Mouse (Mus musculus): ENCODE measurements around the gene Ppp2r5a. TPM values are rescaled to one million over a fixed set of nuclear protein-coding genes. Genes with fewer than 3 reads are reported as not detected.
A peak's percentile ranks its signal among the peaks of the same experiment; 100 is the strongest.

The Ppp2r5a gene
- total and polyA plus RNA-seq, 2 experiments from 2014 or later = 10.6 to 63.2 TPM

DNA sequence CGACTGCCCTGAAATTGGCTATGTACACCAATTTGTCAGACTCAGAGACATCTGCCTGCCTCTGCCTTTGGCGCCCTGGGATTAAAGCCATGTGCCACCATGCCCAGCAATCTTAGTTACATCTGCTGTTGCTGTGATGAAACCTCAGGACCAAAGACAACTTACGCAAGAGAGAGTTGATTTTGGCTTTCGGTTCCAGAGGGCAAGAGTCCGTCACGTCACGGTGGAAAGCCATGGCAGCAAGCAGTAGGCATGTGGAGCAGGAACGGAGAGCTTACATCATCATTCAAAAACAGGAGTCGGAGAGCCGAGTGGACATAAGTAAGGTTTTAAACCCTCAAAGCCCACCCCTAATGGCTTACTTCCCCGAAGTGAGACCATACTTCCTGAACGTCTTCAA, 42.3 kb upstream of the Ppp2r5a start:
- H3K4me3 ChIP-seq (ENCODE audit: low read depth, low read length) = no peak overlapping the region
- H3K36me3 ChIP-seq (ENCODE audit: insufficient read depth, low read length) = no peaks in the 10 kb centered on the region
- no peaks in the 10 kb centered on the region for H3K9me3 ChIP-seq (ENCODE audit: low read length)
- no peak for TF ChIP-seq CTCF (IDR thresholded peaks at IDR 0.05)
- DNase-seq (ENCODE audit: low spot score) = no peak
- H3K27me3 ChIP-seq (ENCODE audit: insufficient read depth, low read length) = no peaks in the 10 kb centered on the region
- no peak for ATAC-seq (ENCODE audit: low FRiP score)
- no peaks in the 10 kb centered on the region for H3K4me1 ChIP-seq (ENCODE audit: insufficient read depth, low read length)
- WGBS = 89% methylated on average over 12 of the region's 12 CpGs
- no peak overlapping the region for H3K4me2 ChIP-seq (ENCODE audit: low read depth, low read length, poor library complexity, severe bottlenecking)
- no peak overlapping the region for H3K27ac ChIP-seq (ENCODE audit: low read depth, low read length)
- H3K9ac ChIP-seq (replicated peaks; ENCODE audit: low read length, poor library complexity, severe bottlenecking) = no peak overlapping the region

DNA sequence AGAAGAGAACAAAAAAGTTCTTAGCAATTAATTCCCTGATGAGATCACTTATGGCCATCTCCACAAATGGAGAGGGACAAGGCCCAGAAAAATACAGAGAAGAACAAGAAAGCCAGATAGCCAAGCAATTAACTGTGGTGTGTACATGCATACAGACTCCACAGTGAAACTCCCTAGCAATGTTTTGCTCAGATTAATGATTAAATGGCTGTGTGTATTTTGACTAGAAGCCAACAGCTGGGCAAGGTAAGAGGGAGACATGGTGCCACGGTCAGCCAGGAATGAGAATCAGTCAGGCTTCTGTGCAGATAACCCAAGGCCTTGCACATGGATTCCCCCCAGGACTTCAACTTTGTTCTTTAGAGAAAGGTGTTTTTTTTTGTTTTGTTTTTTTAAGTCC, 41.4 kb upstream of the Ppp2r5a start:
- no peak for TF ChIP-seq CTCF (IDR thresholded peaks at IDR 0.05)
- Histone ChIP-seq H3K4me2 (ENCODE audit: low read depth, low read length, poor library complexity, severe bottlenecking) (no peak overlapping the region), H3K9me3 (ENCODE audit: low read length) (no peaks in the 10 kb centered on the region), H3K4me1 (ENCODE audit: insufficient read depth, low read length) (no peaks in the 10 kb centered on the region), H3K4me3 (ENCODE audit: low read depth, low read length) (no peak overlapping the region), H3K36me3 (ENCODE audit: insufficient read depth, low read length) (no peaks in the 10 kb centered on the region), H3K27ac (ENCODE audit: low read depth, low read length) (no peak overlapping the region), H3K27me3 (ENCODE audit: insufficient read depth, low read length) (no peaks in the 10 kb centered on the region), H3K9ac (replicated peaks; ENCODE audit: low read length, poor library complexity, severe bottlenecking) (no peak overlapping the region)
- ATAC-seq (ENCODE audit: low FRiP score) (no peak), DNase-seq (ENCODE audit: low spot score) (no peak)
- WGBS = 70% methylated on average over 1 of the region's 1 CpGs

DNA sequence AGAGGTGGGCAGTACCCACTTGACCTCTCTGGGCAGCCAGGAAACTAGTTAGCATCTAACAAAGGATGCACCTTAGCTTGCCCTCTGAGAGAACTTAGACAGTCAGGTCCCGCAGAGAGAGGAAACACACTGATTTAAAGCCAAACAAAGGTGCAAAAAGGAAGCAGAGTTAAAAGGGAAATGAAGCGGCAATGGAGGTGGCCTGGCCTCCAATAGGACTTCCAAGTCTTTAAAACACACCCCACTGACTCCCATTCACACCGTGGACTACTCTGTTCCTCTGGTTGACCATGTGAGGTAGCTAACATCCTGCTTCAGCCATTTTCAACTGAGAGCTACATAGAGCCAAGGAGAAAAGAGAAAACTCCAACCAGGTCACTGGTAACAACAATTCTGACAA, 35.9 kb upstream of the Ppp2r5a start:
- TF ChIP-seq CTCF (IDR thresholded peaks at IDR 0.05) = no peak
- no peaks in the 10 kb centered on the region for H3K36me3 ChIP-seq (ENCODE audit: insufficient read depth, low read length)
- 76% methylated on average over 3 of the region's 3 CpGs for WGBS
- ATAC-seq (ENCODE audit: low FRiP score) (no peak), DNase-seq (ENCODE audit: low spot score) (no peak)
- H3K9me3 ChIP-seq (ENCODE audit: low read length) = no peaks in the 10 kb centered on the region
- H3K4me3 ChIP-seq (ENCODE audit: low read depth, low read length) = no peak overlapping the region
- H3K27me3 ChIP-seq (ENCODE audit: insufficient read depth, low read length) = no peaks in the 10 kb centered on the region
- no peak overlapping the region for H3K27ac ChIP-seq (ENCODE audit: low read depth, low read length)
- no peak overlapping the region for H3K4me2 ChIP-seq (ENCODE audit: low read depth, low read length, poor library complexity, severe bottlenecking)
- H3K9ac ChIP-seq (replicated peaks; ENCODE audit: low read length, poor library complexity, severe bottlenecking) = no peak overlapping the region
- H3K4me1 ChIP-seq (ENCODE audit: insufficient read depth, low read length) = peaks cover 3% of the 10 kb centered on the region; the same call in 1 of the 2 replicates

DNA sequence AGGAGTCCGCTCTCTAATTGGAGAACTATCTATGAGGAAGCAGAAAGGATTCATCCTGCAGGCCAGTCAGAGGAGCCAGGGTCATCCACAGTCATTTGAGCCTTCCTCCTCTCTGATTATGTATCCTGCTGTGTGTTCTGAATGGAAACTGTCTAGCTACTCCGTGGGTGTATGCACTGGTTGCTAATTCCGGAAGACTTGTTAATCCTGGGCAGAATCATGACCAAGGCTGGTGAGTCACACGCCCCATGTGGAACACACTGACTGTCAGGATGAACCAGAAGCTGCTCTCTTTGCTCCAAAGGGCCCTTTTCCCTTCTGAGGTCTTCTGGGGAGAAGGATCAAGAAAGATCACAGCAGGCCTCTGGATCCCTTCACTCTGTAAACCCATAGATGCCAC, 35.5 kb upstream of the Ppp2r5a start:
- no peak overlapping the region for H3K4me2 ChIP-seq (ENCODE audit: low read depth, low read length, poor library complexity, severe bottlenecking)
- no peak overlapping the region for H3K9ac ChIP-seq (replicated peaks; ENCODE audit: low read length, poor library complexity, severe bottlenecking)
- no peaks in the 10 kb centered on the region for H3K36me3 ChIP-seq (ENCODE audit: insufficient read depth, low read length)
- H3K4me3 ChIP-seq (ENCODE audit: low read depth, low read length) = no peak overlapping the region
- H3K4me1 ChIP-seq (ENCODE audit: insufficient read depth, low read length) = peaks cover 3% of the 10 kb centered on the region; the same call in 1 of the 2 replicates
- DNase-seq (ENCODE audit: low spot score) = no peak
- WGBS = 43% methylated on average over 4 of the region's 4 CpGs
- no peak for ATAC-seq (ENCODE audit: low FRiP score)
- no peaks in the 10 kb centered on the region for H3K9me3 ChIP-seq (ENCODE audit: low read length)
- no peak overlapping the region for H3K27ac ChIP-seq (ENCODE audit: low read depth, low read length)
- H3K27me3 ChIP-seq (ENCODE audit: insufficient read depth, low read length) = no peaks in the 10 kb centered on the region
- TF ChIP-seq CTCF (IDR thresholded peaks at IDR 0.05) = no peak

DNA sequence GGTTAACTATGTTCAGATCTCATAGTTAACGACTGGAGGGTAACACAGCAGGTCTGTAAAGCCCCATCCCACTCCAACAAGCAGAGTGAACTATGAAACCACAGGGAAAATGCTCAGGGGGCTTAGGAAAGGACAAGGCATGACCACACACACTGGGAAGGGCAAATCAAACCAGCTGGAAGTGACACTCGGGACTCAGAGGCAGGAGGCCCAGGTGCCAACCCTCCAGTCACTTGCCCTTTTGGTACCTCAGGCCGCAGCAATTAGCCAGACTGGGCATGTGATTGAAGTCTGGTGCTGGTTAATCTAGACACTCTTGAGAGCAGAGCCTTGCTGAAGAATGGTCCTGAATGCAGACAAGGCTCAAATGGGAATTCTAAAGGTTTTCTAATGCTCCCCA, 33.6 kb upstream of the Ppp2r5a start:
- Histone ChIP-seq H3K27ac (ENCODE audit: low read depth, low read length) (no peak overlapping the region), H3K36me3 (ENCODE audit: insufficient read depth, low read length) (no peaks in the 10 kb centered on the region), H3K9me3 (ENCODE audit: low read length) (no peaks in the 10 kb centered on the region), H3K27me3 (ENCODE audit: insufficient read depth, low read length) (no peaks in the 10 kb centered on the region), H3K9ac (replicated peaks; ENCODE audit: low read length, poor library complexity, severe bottlenecking) (no peak overlapping the region), H3K4me3 (ENCODE audit: low read depth, low read length) (no peak overlapping the region), H3K4me1 (ENCODE audit: insufficient read depth, low read length) (peaks cover 3% of the 10 kb centered on the region; the same call in 1 of the 2 replicates), H3K4me2 (ENCODE audit: low read depth, low read length, poor library complexity, severe bottlenecking) (no peak overlapping the region)
- DNase-seq (ENCODE audit: low spot score) (no peak), ATAC-seq (ENCODE audit: low FRiP score) (no peak)
- TF ChIP-seq CTCF (IDR thresholded peaks at IDR 0.05) = no peak
- 37% methylated on average over 3 of the region's 3 CpGs for WGBS

DNA sequence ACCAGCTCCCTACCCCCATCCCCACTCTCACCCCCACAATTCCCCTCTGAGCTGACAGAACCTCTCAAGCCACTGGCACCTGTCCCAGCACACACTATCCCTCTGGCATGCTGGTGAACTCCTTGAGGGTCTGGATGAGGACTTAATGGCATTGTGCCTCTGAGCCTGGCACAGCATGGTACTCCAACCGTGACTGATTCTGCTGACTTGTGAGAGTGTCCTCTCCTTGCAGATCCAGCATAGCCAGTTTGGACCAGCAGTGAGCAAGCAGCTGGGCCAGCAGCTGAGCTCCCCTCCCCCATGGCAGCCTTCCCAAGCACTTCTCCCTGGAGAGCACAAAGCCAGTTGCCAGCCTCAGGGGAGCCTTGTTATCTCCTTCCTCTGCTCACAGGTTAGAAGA, 32.3 kb upstream of the Ppp2r5a start:
- ATAC-seq (ENCODE audit: low FRiP score) (peak; percentile 83), DNase-seq (ENCODE audit: low spot score) (peak; percentile 87)
- H3K27me3 ChIP-seq (ENCODE audit: insufficient read depth, low read length) = no peaks in the 10 kb centered on the region
- no peak overlapping the region for H3K27ac ChIP-seq (ENCODE audit: low read depth, low read length)
- no peak overlapping the region for H3K9ac ChIP-seq (replicated peaks; ENCODE audit: low read length, poor library complexity, severe bottlenecking)
- H3K36me3 ChIP-seq (ENCODE audit: insufficient read depth, low read length) = no peaks in the 10 kb centered on the region
- no peak for TF ChIP-seq CTCF (IDR thresholded peaks at IDR 0.05)
- H3K4me2 ChIP-seq (ENCODE audit: low read depth, low read length, poor library complexity, severe bottlenecking) = no peak overlapping the region
- no peaks in the 10 kb centered on the region for H3K9me3 ChIP-seq (ENCODE audit: low read length)
- H3K4me1 ChIP-seq (ENCODE audit: insufficient read depth, low read length) = peaks cover 3% of the 10 kb centered on the region; the same call in 1 of the 2 replicates
- WGBS = 16% methylated on average over 1 of the region's 1 CpGs
- no peak overlapping the region for H3K4me3 ChIP-seq (ENCODE audit: low read depth, low read length)
